Mouse (Mus musculus) E14TG2a.4 (cell line): Measurements from ENCODE around the gene Acsm2.

Experiments
- CTCF ChIP-seq: conservative IDR thresholded peaks from 2 replicates; pipeline ENCODE4 v1.5.1; 2014; ENCODE audit warnings: low read length
- NANOG ChIP-seq: IDR thresholded peaks from 2 replicates; pipeline ENCODE4 v1.6.1; 2014; ENCODE audit warnings: borderline replicate concordance, low read length, mixed read lengths
- POU5F1 ChIP-seq: IDR thresholded peaks from 2 replicates; pipeline ENCODE4 v1.6.1; 2014; ENCODE audit warnings: low read length, borderline replicate concordance

DNA sequence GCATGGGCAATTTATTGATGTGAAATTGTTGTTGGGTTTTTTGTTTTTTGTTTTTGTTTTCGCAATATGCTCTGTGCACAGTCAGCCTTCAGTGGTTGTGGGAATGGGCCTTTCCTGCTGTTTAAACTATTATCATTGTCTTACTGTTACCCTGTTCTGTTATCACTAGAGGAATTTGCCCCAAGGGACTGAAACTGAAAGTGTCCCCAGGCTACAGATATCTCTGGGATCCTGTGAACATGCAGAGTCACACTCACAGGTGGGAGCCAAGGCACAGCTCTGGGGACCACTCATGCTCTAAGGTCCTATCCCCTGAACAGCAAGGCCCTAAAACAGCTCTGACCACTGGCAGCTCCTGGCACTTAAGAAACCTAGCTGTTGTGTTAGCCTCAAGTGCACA lies 27.0 kb upstream of the Acsm2 start:
- TF ChIP-seq CTCF (no peak), NANOG (no peak), POU5F1 (no peak)
